Mouse (Mus musculus): Measurements from ENCODE around the gene Pard6b.
A peak's percentile ranks its signal among the peaks of the same experiment; 100 is the strongest.

Gene Pard6b

GRCm38 (mm10) chr2:168127767-168128166 is 47.0 kb downstream of the Pard6b start:
- DNase-seq (ENCODE audit: extremely low spot score, low read depth, low spot score): no peak

GRCm38 (mm10) chr2:168128211-168128859 is 47.5 kb downstream of the Pard6b start:
- DNase-seq (ENCODE audit: extremely low spot score, low read depth, low spot score): peak; percentile 67

GRCm38 (mm10) chr2:168130046-168130445 is 49.2 kb downstream of the Pard6b start:
- no peak for DNase-seq (ENCODE audit: extremely low spot score, low read depth, low spot score)

GRCm38 (mm10) chr2:168137161-168137560 is 56.4 kb downstream of the Pard6b start:
- no peak for DNase-seq (ENCODE audit: extremely low spot score, low read depth, low spot score)

GRCm38 (mm10) chr2:168143794-168144193 is 63.0 kb downstream of the Pard6b start:
- DNase-seq (ENCODE audit: extremely low spot score, low read depth, low spot score): no peak

GRCm38 (mm10) chr2:168145437-168145836 is 64.6 kb downstream of the Pard6b start:
- DNase-seq (ENCODE audit: extremely low spot score, low read depth, low spot score): no peak

GRCm38 (mm10) chr2:168147722-168148432 is 67.1 kb downstream of the Pard6b start:
- DNase-seq (ENCODE audit: extremely low spot score, low read depth, low spot score): no peak

- no peak for DNase-seq (ENCODE audit: extremely low spot score, low read depth, low spot score)
These were observed 68.4 kb downstream of the Pard6b start for GRCm38 (mm10) chr2:168149241-168149640.

Data from hindlimb bud, embryonic 11.5 days (tissue).